Comparison of ENCODE assay signal across 31 mouse cellular contexts in genomic region chr6:141537298-141537697, GRCm38 (mm10). TPM values are rescaled to one million over a fixed set of nuclear protein-coding genes. Genes with fewer than 3 reads are reported as not detected.
DNase-seq lines count a peak whose midpoint lies in the region; ATAC-seq and TF ChIP-seq lines count a peak whose summit lies in the region.
"Had no signal": no experiment of that assay in that cellular context is flagged by ENCODE, and none has a peak within 500 bp of the region (broad histone marks: within the 10 kb centered on the region; RNA-seq: fewer than 3 reads in every experiment).

No protein-coding gene starts in this region.

- no peak for DNase-seq in intestine, embryonic 14.5 days (ENCODE audit: low spot score)
- peak; percentile 38 for DNase-seq in lung, embryonic 14.5 days
- DNase-seq in lung, postnatal 25 days (ENCODE audit: low spot score): no peak
- peak; percentile 13 for DNase-seq in fibroblast of lung, adult 2 months (ENCODE audit: low read depth)
- no peak for DNase-seq in spleen, postnatal 14 days (ENCODE audit: low spot score in 2 of 2)
- DNase-seq: adrenal gland, postnatal 25 days; cerebellum, adult 11-12 months; cerebellum, postnatal 14 days; gastrocnemius, adult 2 months; gastrocnemius, postnatal 36 days; heart, adult 2 months; heart, postnatal 14 days; liver; thymus, postnatal 4 days had no signal

- ATAC-seq in intestine, embryonic 14.5 days (replicated peaks; ENCODE audit: low FRiP score, low TSS enrichment, low read depth): 0 out of 2 replicates have a peak, but pooled peaks have one; percentile 47
- ATAC-seq in intestine, postnatal 0 days: no peak
- peak; percentile 56; the same call in 1 of the 2 replicates for ATAC-seq in lung, embryonic 14.5 days (ENCODE audit: insufficient read depth)
- 0 out of 2 replicates have a peak, but pooled peaks have one; percentile 40 for ATAC-seq in limb, embryonic 15.5 days (ENCODE audit: insufficient number of reproducible peaks, low FRiP score, low TSS enrichment, low read depth)
- ATAC-seq in heart, embryonic 12.5 days (ENCODE audit: insufficient number of reproducible peaks, low FRiP score): no peak
- ATAC-seq: forebrain, embryonic 15.5 days; inflammation-experienced regulatory T-cells, adult 6 months; lung, postnatal 0 days; midbrain, embryonic 13.5 days had no signal

- no peak overlapping the region for H3K4me3 ChIP-seq in intestine, embryonic 14.5 days (ENCODE audit: low read depth, low read length)
- H3K4me3 ChIP-seq in intestine, postnatal 0 days (ENCODE audit: low read depth, low read length): no peak overlapping the region
- H3K4me3 ChIP-seq in lung, embryonic 14.5 days (ENCODE audit: low read depth, low read length): no peak overlapping the region
- no peak overlapping the region for H3K4me3 ChIP-seq in limb, embryonic 15.5 days
- H3K4me3 ChIP-seq in heart, embryonic 12.5 days: no peak overlapping the region
- H3K4me3 ChIP-seq: forebrain, embryonic 10.5 days; forebrain, embryonic 15.5 days; gastrocnemius, adult 2 months; heart, adult 2 months; heart, embryonic 13.5 days; hindbrain, embryonic 10.5 days; hindbrain, embryonic 15.5 days; kidney, embryonic 15.5 days; liver, embryonic 15.5 days; midbrain, embryonic 13.5 days had no signal

- no peak for TF ChIP-seq CTCF in intestine, postnatal 0 days (IDR thresholded peaks at IDR 0.05; ENCODE audit: low read depth)
- TF ChIP-seq CTCF in lung, embryonic 14.5 days (IDR thresholded peaks at IDR 0.05; ENCODE audit: low read depth): no peak

- WGBS in intestine, embryonic 14.5 days: 7% methylated on average over 3 of the region's 3 CpGs
- 7% methylated on average over 3 of the region's 3 CpGs for WGBS in intestine, postnatal 0 days
- 20% methylated on average over 3 of the region's 3 CpGs for WGBS in lung, embryonic 14.5 days
- WGBS in limb, embryonic 15.5 days: 12% methylated on average over 3 of the region's 3 CpGs
- 62% methylated on average over 3 of the region's 3 CpGs for WGBS in heart, embryonic 12.5 days

- peaks cover 4% of the 10 kb centered on the region; the same call in 1 of the 2 replicates for H3K4me1 ChIP-seq in intestine, embryonic 14.5 days (replicated peaks; ENCODE audit: control insufficient read depth, insufficient read depth, low read length)
- no peaks in the 10 kb centered on the region for H3K4me1 ChIP-seq in intestine, postnatal 0 days (replicated peaks; ENCODE audit: control insufficient read depth, insufficient read depth, low read length)
- no peaks in the 10 kb centered on the region for H3K4me1 ChIP-seq in lung, embryonic 14.5 days (ENCODE audit: insufficient read depth)
- peaks cover 10% of the 10 kb centered on the region for H3K4me1 ChIP-seq in limb, embryonic 15.5 days
- peaks cover 13% of the 10 kb centered on the region for H3K4me1 ChIP-seq in heart, embryonic 12.5 days (replicated peaks)
- H3K4me1 ChIP-seq: forebrain, embryonic 15.5 days; hindbrain, embryonic 10.5 days; hindbrain, embryonic 15.5 days; liver, embryonic 15.5 days; midbrain, embryonic 13.5 days had no signal

- no peak overlapping the region for H3K4me2 ChIP-seq in intestine, embryonic 14.5 days (ENCODE audit: low read length)
- no peak overlapping the region for H3K4me2 ChIP-seq in intestine, postnatal 0 days (replicated peaks; ENCODE audit: low read depth)
- H3K4me2 ChIP-seq in lung, embryonic 14.5 days: no peak overlapping the region
- no peak overlapping the region for H3K4me2 ChIP-seq in limb, embryonic 15.5 days
- no peak overlapping the region for H3K4me2 ChIP-seq in heart, embryonic 12.5 days
- H3K4me2 ChIP-seq: forebrain, embryonic 15.5 days; heart, embryonic 13.5 days; hindbrain, embryonic 15.5 days; kidney, embryonic 15.5 days; liver, embryonic 15.5 days; midbrain, embryonic 13.5 days had no signal

- H3K27ac ChIP-seq in intestine, embryonic 14.5 days (ENCODE audit: low read depth): no peak overlapping the region
- H3K27ac ChIP-seq in intestine, postnatal 0 days (ENCODE audit: low read depth, low read length): no peak overlapping the region
- no peak overlapping the region for H3K27ac ChIP-seq in lung, embryonic 14.5 days (ENCODE audit: low read depth)
- no peak overlapping the region for H3K27ac ChIP-seq in limb, embryonic 15.5 days
- no peak overlapping the region for H3K27ac ChIP-seq in heart, embryonic 12.5 days (ENCODE audit: poor library complexity, severe bottlenecking)
- H3K27ac ChIP-seq: forebrain, embryonic 10.5 days; forebrain, embryonic 15.5 days; gastrocnemius, adult 2 months; heart, adult 2 months; heart, embryonic 13.5 days; hindbrain, embryonic 10.5 days; hindbrain, embryonic 15.5 days; kidney, embryonic 15.5 days; liver, embryonic 15.5 days; macrophage; midbrain, embryonic 13.5 days had no signal

- no peaks in the 10 kb centered on the region for H3K9me3 ChIP-seq in intestine, embryonic 14.5 days (ENCODE audit: control insufficient read depth, low read length)
- H3K9me3 ChIP-seq in intestine, postnatal 0 days (ENCODE audit: control insufficient read depth): no peaks in the 10 kb centered on the region
- no peaks in the 10 kb centered on the region for H3K9me3 ChIP-seq in lung, embryonic 14.5 days (ENCODE audit: low read depth, low read length)
- no peaks in the 10 kb centered on the region for H3K9me3 ChIP-seq in limb, embryonic 15.5 days
- H3K9me3 ChIP-seq in heart, embryonic 12.5 days (replicated peaks): no peaks in the 10 kb centered on the region
- H3K9me3 ChIP-seq: forebrain, embryonic 10.5 days; forebrain, embryonic 15.5 days; heart, embryonic 13.5 days; hindbrain, embryonic 10.5 days; hindbrain, embryonic 15.5 days; kidney, embryonic 15.5 days; liver, embryonic 15.5 days; midbrain, embryonic 13.5 days had no signal

- no peaks in the 10 kb centered on the region for H3K36me3 ChIP-seq in intestine, embryonic 14.5 days (ENCODE audit: control insufficient read depth, insufficient read depth, low read length)
- H3K36me3 ChIP-seq in intestine, postnatal 0 days (ENCODE audit: control insufficient read depth, insufficient read depth): no peaks in the 10 kb centered on the region
- no peaks in the 10 kb centered on the region for H3K36me3 ChIP-seq in lung, embryonic 14.5 days (ENCODE audit: insufficient read depth)
- H3K36me3 ChIP-seq in limb, embryonic 15.5 days: no peaks in the 10 kb centered on the region
- no peaks in the 10 kb centered on the region for H3K36me3 ChIP-seq in heart, embryonic 12.5 days
- H3K36me3 ChIP-seq: forebrain, embryonic 10.5 days; forebrain, embryonic 15.5 days; heart, embryonic 13.5 days; hindbrain, embryonic 10.5 days; hindbrain, embryonic 15.5 days; kidney, embryonic 15.5 days; liver, embryonic 15.5 days; midbrain, embryonic 13.5 days had no signal

- H3K27me3 ChIP-seq in intestine, embryonic 14.5 days (replicated peaks; ENCODE audit: control insufficient read depth, insufficient read depth, low read length): no peaks in the 10 kb centered on the region
- H3K27me3 ChIP-seq in intestine, postnatal 0 days (replicated peaks; ENCODE audit: control insufficient read depth, insufficient read depth, low read length): no peaks in the 10 kb centered on the region
- H3K27me3 ChIP-seq in lung, embryonic 14.5 days (ENCODE audit: insufficient read depth, low read length): no peaks in the 10 kb centered on the region
- H3K27me3 ChIP-seq in limb, embryonic 15.5 days: no peaks in the 10 kb centered on the region
- H3K27me3 ChIP-seq in heart, embryonic 12.5 days (replicated peaks): no peaks in the 10 kb centered on the region
- H3K27me3 ChIP-seq: forebrain, embryonic 15.5 days; heart, embryonic 13.5 days; hindbrain, embryonic 15.5 days; kidney, embryonic 15.5 days; liver, embryonic 15.5 days; midbrain, embryonic 13.5 days had no signal

- H3K9ac ChIP-seq in intestine, embryonic 14.5 days (ENCODE audit: low read length): no peak overlapping the region
- H3K9ac ChIP-seq in intestine, postnatal 0 days (ENCODE audit: low read depth, low read length): no peak overlapping the region
- no peak overlapping the region for H3K9ac ChIP-seq in lung, embryonic 14.5 days
- H3K9ac ChIP-seq in limb, embryonic 15.5 days: no peak overlapping the region
- no peak overlapping the region for H3K9ac ChIP-seq in heart, embryonic 12.5 days
- H3K9ac ChIP-seq: forebrain, embryonic 15.5 days; heart, embryonic 13.5 days; hindbrain, embryonic 15.5 days; kidney, embryonic 15.5 days; liver, embryonic 15.5 days; midbrain, embryonic 13.5 days had no signal

RNA-seq across cellular contexts. Expression of gene Slco1c1, which starts 13.1 kb away (rescaled TPM):
- 0.12 and 0.16 TPM in 2 replicates for polyA plus RNA-seq in intestine, embryonic 14.5 days (2014; fragmentation: Nextera tagmentation; extraction: Ambion mirVana)
- 0.13 and 0.16 TPM in 2 replicates for polyA plus RNA-seq in intestine, postnatal 0 days (2015; fragmentation: Nextera tagmentation; extraction: Ambion mirVana)
- polyA plus RNA-seq in lung, embryonic 14.5 days (2014; fragmentation: Nextera tagmentation; extraction: Ambion mirVana): 0.18 TPM in 1 of 2 replicates, not detected in the other
- 0.20 and 0.36 TPM in 2 replicates for polyA plus RNA-seq in limb, embryonic 15.5 days (2015; fragmentation: Nextera tagmentation; extraction: Ambion mirVana)
- 0.10 and 0.13 TPM in 2 replicates for polyA plus RNA-seq in heart, embryonic 12.5 days (2016; fragmentation: Nextera tagmentation; extraction: Ambion mirVana)
- polyA plus RNA-seq: inflammation-experienced regulatory T-cells, adult 6 months; liver, embryonic 15.5 days; macrophage; stomach, embryonic 14.5 days; testis, adult 2 months; thymus, postnatal 0 days had no signal

Comparison
In these comparisons a context has a peak if more than half of its experiments do, and no peak if none do; other contexts are left out.
1. ATAC-seq: peak in intestine, embryonic 14.5 days (single experiment), lung, embryonic 14.5 days (single experiment) and limb, embryonic 15.5 days (single experiment); none in intestine, postnatal 0 days (single experiment) and heart, embryonic 12.5 days (single experiment).
2. DNase-seq: peak in lung, embryonic 14.5 days (single experiment) and fibroblast of lung, adult 2 months (single experiment); none in intestine, embryonic 14.5 days (single experiment), lung, postnatal 25 days (single experiment) and spleen, postnatal 14 days (0 of 2).